Mouse (Mus musculus) liver, adult 2 months (tissue): ENCODE results near the gene Lin54. TPM values are rescaled to one million over a fixed set of nuclear protein-coding genes. Genes with fewer than 3 reads are reported as not detected.

Experiments used
- DNase-seq: peaks from one replicate; pipeline ENCODE4 v3.0.0-alpha.2; 2011; ENCODE audit warnings: low read depth, low spot score; ENCODE audit errors: extremely low read depth
- H3K27ac ChIP-seq: fragments of 200-500 bp; replicated peaks from 2 replicates; pipeline ENCODE4 v1.5.1; 2012; ENCODE audit warnings: low read depth, mild to moderate bottlenecking, control low read depth, inconsistent platforms, low read length; ENCODE audit not compliant: insufficient read depth
- H3K27me3 ChIP-seq: fragments of 200-500 bp; 2 replicates; pipeline ENCODE4 v1.6.1; 2012; ENCODE audit warnings: mild to moderate bottlenecking, moderate library complexity, low read length, inconsistent platforms; ENCODE audit not compliant: control insufficient read depth, insufficient read depth
- H3K36me3 ChIP-seq: fragments of 200-500 bp; 2 replicates; pipeline ENCODE4 v1.6.1; 2012; ENCODE audit warnings: low read length, inconsistent platforms; ENCODE audit not compliant: control insufficient read depth, insufficient read depth
- H3K4me1 ChIP-seq: fragments of 200-500 bp; 2 replicates; pipeline ENCODE4 v1.6.1; 2011; ENCODE audit warnings: low read length; ENCODE audit not compliant: control insufficient read depth, insufficient read depth
- H3K4me3 ChIP-seq: fragments of 200-500 bp; 2 replicates; pipeline ENCODE4 v1.5.1; 2011; ENCODE audit warnings: low read depth, mild to moderate bottlenecking, control low read depth, low read length, moderate library complexity; ENCODE audit not compliant: insufficient read depth
- H3K79me2 ChIP-seq: fragments of 200-500 bp; 2 replicates; pipeline ENCODE4 v1.6.1; 2012; ENCODE audit warnings: inconsistent platforms, mild to moderate bottlenecking, low read length, moderate library complexity; ENCODE audit not compliant: control insufficient read depth, insufficient read depth
- H3K9ac ChIP-seq: fragments of 200-500 bp; 2 replicates; pipeline ENCODE4 v1.6.1; 2012; ENCODE audit warnings: low read depth, mild to moderate bottlenecking, control low read depth, inconsistent platforms, low read length
- CTCF ChIP-seq: fragments of 200-500 bp; IDR thresholded peaks from 2 replicates; pipeline ENCODE4 v1.5.1; 2011; ENCODE audit warnings: low read depth, low read length, control low read depth
- POLR2A ChIP-seq: fragments of 200-500 bp; IDR thresholded peaks from 2 replicates; pipeline ENCODE4 v1.6.1; 2011; ENCODE audit warnings: low read length, control low read depth; ENCODE audit not compliant: insufficient read depth; ENCODE audit errors: extremely low read depth
- WGBS: fragments of 180-500 bp; shearing (Covaris S2); methylation state at CpG from one replicate; pipeline ENCODE4 v1.1.7; 2018; 5-methylcytosine and 5-hydroxymethylcytosine counted together
- polyA plus RNA-seq: library from polyadenylated mRNA; depleted of rRNA; stranded (reverse); fragments of >200 nt; gene quantifications from 2 replicates; pipeline ENCODE4 v1.2.3, GENCODE M21; 2012
- total RNA-seq: library from RNA; depleted of rRNA; stranded (reverse); fragments of >200 nt; gene quantifications from 2 replicates; pipeline ENCODE4 v1.2.3, GENCODE M21; 2014

The Lin54 gene
- total and polyA plus RNA-seq, 2 experiments = 3.5 to 5.7 TPM

DNA sequence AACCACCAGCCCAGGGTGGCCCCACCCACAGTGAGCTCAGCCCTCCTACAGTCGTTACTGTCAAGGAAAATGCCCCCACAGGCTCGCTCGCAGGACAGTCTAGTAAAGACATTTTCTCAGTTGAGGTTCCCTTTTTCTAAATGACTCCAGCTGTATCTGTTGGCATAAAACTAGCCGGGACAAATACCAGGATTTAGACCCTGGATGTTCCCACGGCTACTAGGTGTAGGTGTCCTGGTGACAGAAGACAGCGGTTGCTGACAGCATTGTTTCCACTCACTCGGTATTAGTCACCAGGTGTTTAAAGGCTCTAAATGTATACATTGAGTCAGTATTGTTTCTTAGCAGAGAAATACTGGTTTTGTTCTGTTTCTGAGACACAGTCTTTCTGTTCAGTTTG, 35.4 kb upstream of the Lin54 start:
- no peaks in the 10 kb centered on the region for H3K4me1 ChIP-seq
- H3K27me3 ChIP-seq = no peaks in the 10 kb centered on the region
- no peak overlapping the region for H3K27ac ChIP-seq
- no peak overlapping the region for H3K9ac ChIP-seq
- 86% methylated on average over 7 of the region's 7 CpGs for WGBS
- no peak for DNase-seq
- TF ChIP-seq POLR2A (no peak), CTCF (no peak)
- no peaks in the 10 kb centered on the region for H3K79me2 ChIP-seq
- no peak overlapping the region for H3K4me3 ChIP-seq
- peaks cover 46% of the 10 kb centered on the region for H3K36me3 ChIP-seq

DNA sequence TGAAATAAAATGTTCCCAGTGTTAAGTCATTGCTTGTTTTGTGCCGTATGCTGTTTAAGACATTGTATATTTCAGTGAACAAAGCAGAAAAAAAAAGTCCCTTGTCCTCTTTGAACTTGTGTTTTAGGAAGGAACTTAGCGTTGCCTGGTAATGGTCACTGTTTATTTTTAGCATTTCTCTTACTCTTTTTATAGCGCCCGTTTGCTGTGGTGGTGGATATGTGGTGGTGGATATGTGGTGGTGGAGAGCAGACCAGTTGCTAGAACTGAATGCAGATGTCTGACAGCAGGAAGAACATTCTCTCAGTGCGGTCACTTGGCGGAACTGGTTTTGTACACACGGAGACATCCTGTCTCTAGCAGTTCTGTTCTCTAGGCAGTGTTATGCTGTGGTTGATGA, 25.7 kb upstream of the Lin54 start:
- Histone ChIP-seq H3K4me3 (no peak overlapping the region), H3K9ac (no peak overlapping the region), H3K79me2 (no peaks in the 10 kb centered on the region; the same call in 1 of the 2 replicates), H3K27ac (no peak overlapping the region), H3K27me3 (no peaks in the 10 kb centered on the region), H3K4me1 (no peaks in the 10 kb centered on the region; the same call in 1 of the 2 replicates), H3K36me3 (peaks cover 21% of the 10 kb centered on the region)
- TF ChIP-seq POLR2A (no peak), CTCF (no peak)
- 71% methylated on average over 7 of the region's 7 CpGs for WGBS
- peak; percentile 30 for DNase-seq

DNA sequence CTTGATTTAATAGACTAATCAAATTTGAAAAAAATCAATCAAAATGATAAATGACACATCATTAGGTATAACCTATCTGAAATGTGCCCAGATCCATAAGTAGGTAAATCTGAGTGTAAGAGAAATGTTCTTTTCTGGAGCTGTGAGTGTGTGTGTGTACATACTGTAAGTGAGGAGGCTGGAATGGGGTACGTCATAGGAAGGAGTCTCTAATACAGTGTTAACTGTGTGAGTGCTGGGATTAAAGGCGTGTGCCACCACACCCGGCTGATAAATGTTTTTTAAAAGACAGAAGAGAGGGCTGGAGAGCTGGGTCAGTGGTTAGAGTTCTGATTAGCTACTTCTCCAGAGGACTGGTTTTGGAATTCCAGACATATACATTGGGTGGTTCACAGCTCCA, 25.2 kb upstream of the Lin54 start:
- Histone ChIP-seq H3K4me1 (no peaks in the 10 kb centered on the region; the same call in 1 of the 2 replicates), H3K4me3 (no peak overlapping the region), H3K27me3 (no peaks in the 10 kb centered on the region), H3K27ac (no peak overlapping the region), H3K36me3 (peaks cover 17% of the 10 kb centered on the region), H3K9ac (no peak overlapping the region), H3K79me2 (no peaks in the 10 kb centered on the region; the same call in 1 of the 2 replicates)
- WGBS = 87% methylated on average over 3 of the region's 3 CpGs
- TF ChIP-seq POLR2A (no peak), CTCF (no peak)
- no peak for DNase-seq

DNA sequence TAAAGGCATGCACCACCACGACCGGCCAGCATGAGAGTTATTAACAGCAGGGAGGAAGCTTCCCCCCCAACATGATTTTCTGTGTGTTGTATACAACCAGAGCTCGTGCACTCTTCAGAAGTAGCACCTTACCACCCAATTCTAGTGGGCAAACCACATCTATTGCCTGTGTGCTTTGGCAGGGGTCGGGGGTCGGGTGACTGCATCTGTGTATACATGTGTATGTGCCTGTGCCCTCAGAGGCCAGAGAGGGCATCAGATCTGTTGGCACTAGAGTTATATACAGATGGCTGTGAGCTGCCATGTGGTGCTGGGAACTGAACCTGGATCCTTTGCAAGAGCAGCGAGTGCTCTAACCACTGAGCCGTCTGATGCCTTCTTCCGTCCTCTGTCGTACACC, 24.5 kb upstream of the Lin54 start:
- no peak for TF ChIP-seq CTCF
- TF ChIP-seq POLR2A = no peak
- no peak for DNase-seq
- 98% methylated on average over 9 of the region's 9 CpGs for whole genome bisulfite sequencing
- H3K9ac ChIP-seq = no peak overlapping the region
- no peak overlapping the region for H3K4me3 ChIP-seq
- no peaks in the 10 kb centered on the region; the same call in 1 of the 2 replicates for H3K4me1 ChIP-seq
- peaks cover 3% of the 10 kb centered on the region; the same call in 1 of the 2 replicates for H3K79me2 ChIP-seq
- H3K27me3 ChIP-seq = no peaks in the 10 kb centered on the region
- no peak overlapping the region for H3K27ac ChIP-seq
- peaks cover 11% of the 10 kb centered on the region for H3K36me3 ChIP-seq

DNA sequence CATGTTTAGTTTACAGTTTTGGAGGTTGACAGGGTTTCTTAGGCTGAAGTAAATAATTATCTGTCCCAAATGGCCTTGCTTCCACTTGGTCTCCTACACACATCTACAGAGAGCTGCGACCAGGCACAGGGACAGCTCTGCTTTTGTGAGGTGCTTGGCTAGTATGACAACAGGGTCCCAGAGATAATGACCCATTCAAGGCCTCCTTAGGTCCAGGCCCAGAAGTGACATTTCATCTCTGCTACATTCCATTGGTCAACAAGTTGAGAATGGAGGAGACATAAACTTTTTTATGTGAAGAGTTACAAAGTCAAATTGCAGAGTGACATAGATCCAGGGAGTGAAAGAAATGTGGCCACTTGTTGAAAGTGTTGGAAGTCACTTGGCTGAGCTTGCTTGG, 22.9 kb upstream of the Lin54 start:
- no peak for DNase-seq
- 75% methylated on average over 1 of the region's 1 CpGs for WGBS
- Histone ChIP-seq H3K27me3 (no peaks in the 10 kb centered on the region), H3K27ac (no peak overlapping the region), H3K4me1 (peaks cover 6% of the 10 kb centered on the region; the same call in 1 of the 2 replicates), H3K36me3 (peaks cover 2% of the 10 kb centered on the region; the same call in 1 of the 2 replicates), H3K9ac (no peak overlapping the region), H3K4me3 (no peak overlapping the region), H3K79me2 (peaks cover 12% of the 10 kb centered on the region; the same call in 1 of the 2 replicates)
- no peak for TF ChIP-seq CTCF
- TF ChIP-seq POLR2A = no peak

DNA sequence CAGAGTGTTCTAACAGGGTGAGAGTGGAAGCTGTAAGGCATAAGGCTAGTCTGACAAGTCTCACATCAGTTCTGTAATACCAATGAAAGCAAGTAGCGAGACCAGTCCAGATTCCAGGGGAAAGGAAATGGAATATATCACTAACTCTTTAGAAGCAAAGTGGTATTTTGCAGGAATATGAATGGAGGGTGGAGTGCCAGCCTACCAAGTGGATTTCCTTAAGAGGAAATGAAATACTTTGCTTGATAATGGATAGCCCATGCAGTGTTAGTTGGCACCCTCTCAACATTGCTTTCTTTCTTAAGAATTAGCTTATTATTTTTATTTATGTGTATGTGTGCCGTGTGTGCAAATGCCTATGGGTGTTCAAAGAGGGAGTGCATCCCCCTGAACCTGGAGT, 19.8 kb upstream of the Lin54 start:
- Histone ChIP-seq H3K27ac (no peak overlapping the region), H3K4me1 (peaks cover 9% of the 10 kb centered on the region; the same call in 1 of the 2 replicates), H3K27me3 (no peaks in the 10 kb centered on the region), H3K9ac (no peak overlapping the region), H3K79me2 (peaks cover 12% of the 10 kb centered on the region; the same call in 1 of the 2 replicates), H3K4me3 (no peak overlapping the region), H3K36me3 (no peaks in the 10 kb centered on the region)
- no peak for TF ChIP-seq CTCF
- DNase-seq = no peak
- 83% methylated on average over 2 of the region's 2 CpGs for WGBS
